Mouse (Mus musculus) MEL (cell line): ENCODE measurements around the gene Unc5b.

Experiments
- CTCF ChIP-seq, 3 experiments: IDR thresholded peaks in 2 of 3; conservative IDR thresholded peaks in 1 of 3; 2 replicates each; pipeline ENCODE4 v1.5.1; 2011 to 2012; ENCODE audit warnings: low read length in 3 of 3, low read depth in 2 of 3, mild to moderate bottlenecking in 2 of 3, improper control_type of control experiment in 1 of 3, inconsistent platforms in 1 of 3, mixed read lengths in 1 of 3, moderate library complexity in 1 of 3; ENCODE audit not compliant: control insufficient read depth in 1 of 3, insufficient read depth in 1 of 3, poor library complexity in 1 of 3, severe bottlenecking in 1 of 3
- POLR2A ChIP-seq, 2 experiments: IDR thresholded peaks; 2 replicates each; pipeline ENCODE4 v1.6.1; 2011 to 2012; ENCODE audit warnings: low read length in 2 of 2, mild to moderate bottlenecking in 2 of 2, control low read depth in 1 of 2, improper control_type of control experiment in 1 of 2, low read depth in 1 of 2, moderate library complexity in 1 of 2; ENCODE audit not compliant: control insufficient read depth in 1 of 2, insufficient read depth in 1 of 2, poor library complexity in 1 of 2
- POLR2AphosphoS2 ChIP-seq: IDR thresholded peaks from 2 replicates; pipeline ENCODE4 v1.6.1; 2011; ENCODE audit warnings: low read length, improper control_type of control experiment
- TCF12 ChIP-seq: IDR thresholded peaks from 2 replicates; pipeline ENCODE4 v1.6.1; 2014; ENCODE audit warnings: low read depth, mild to moderate bottlenecking, inconsistent platforms, low read length, improper control_type of control experiment, moderate library complexity
- USF2 ChIP-seq, 2 experiments: IDR thresholded peaks; 2 replicates each; pipeline ENCODE4 v1.6.1; 2011 to 2012; ENCODE audit warnings: improper control_type of control experiment in 2 of 2, low read length in 2 of 2, borderline replicate concordance in 1 of 2, inconsistent platforms in 1 of 2, low read depth in 1 of 2, mild to moderate bottlenecking in 1 of 2; ENCODE audit not compliant: insufficient read depth in 1 of 2
- ZNF384 ChIP-seq: IDR thresholded peaks from 2 replicates; pipeline ENCODE4 v1.6.1; 2012; ENCODE audit warnings: low read depth, mild to moderate bottlenecking, inconsistent platforms, low read length, improper control_type of control experiment

DNA sequence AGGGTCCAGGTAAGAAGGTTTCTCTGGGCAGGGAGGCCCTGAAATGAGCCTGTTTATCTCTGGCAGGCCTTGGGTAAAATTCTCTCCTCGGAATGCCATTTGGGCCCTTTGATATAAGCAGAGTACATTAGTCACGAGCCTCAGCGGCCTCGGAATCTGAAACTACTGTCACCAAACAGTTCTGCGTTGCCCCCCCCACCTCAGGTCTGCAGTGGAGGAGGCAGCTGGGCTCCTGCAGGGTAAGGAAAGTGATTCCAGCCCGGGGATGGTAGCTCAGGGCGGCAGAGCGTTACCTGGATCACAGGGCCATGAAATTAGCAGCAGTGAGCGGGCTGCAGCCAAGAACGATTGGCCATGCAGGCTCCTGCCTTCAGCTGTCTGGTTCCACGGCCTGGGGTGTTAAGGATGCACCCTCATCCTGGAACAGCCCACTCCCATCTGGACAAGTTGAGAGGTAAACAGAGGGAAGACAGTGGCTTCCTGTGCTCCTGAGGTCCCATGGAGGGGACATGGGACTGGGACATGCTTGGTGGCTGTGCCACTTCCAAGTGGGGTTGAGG is 94.1 kb downstream of the Unc5b start:
- TF ChIP-seq ZNF384 (no peak), POLR2A (IDR thresholded peaks at IDR 0.05; ENCODE audit: control insufficient read depth in 1 of 2, insufficient read depth in 1 of 2, low read depth in 1 of 2, low read length in 2 of 2, poor library complexity in 1 of 2) (no peak), CTCF (IDR thresholded peaks at IDR 0.05 in 2 of 3, conservative IDR thresholded peaks at IDR 0.05 in 1 of 3; ENCODE audit: control insufficient read depth in 1 of 3, insufficient read depth in 1 of 3, low read depth in 2 of 3, low read length in 3 of 3, poor library complexity in 1 of 3, severe bottlenecking in 1 of 3) (no peak), TCF12 (no peak), POLR2AphosphoS2 (no peak), USF2 (IDR thresholded peaks at IDR 0.05; ENCODE audit: borderline replicate concordance in 1 of 2, insufficient read depth in 1 of 2, low read depth in 1 of 2, low read length in 2 of 2) (no peak)
